Mouse (Mus musculus) hindbrain, embryonic 11.5 days (tissue): ENCODE data around the gene Gkap1. TPM values are rescaled to one million over a fixed set of nuclear protein-coding genes. Genes with fewer than 3 reads are reported as not detected.

Experiments used
- ATAC-seq: fragments of 200-750 bp; cut with Nextera tagmentation; 2 replicates; pipeline ENCODE4 v1.8.0; 2017; ENCODE audit warnings: mild to moderate bottlenecking, moderate TSS enrichment, moderate library complexity; ENCODE audit not compliant: low FRiP score
- DNase-seq: peaks from one replicate; pipeline ENCODE4 v3.0.0-alpha.2; 2015; ENCODE audit warnings: low spot score
- H3K27ac ChIP-seq: fragments of 300-500 bp; sonication (generic); 2 replicates; pipeline ENCODE4 v1.5.1; 2014; ENCODE audit warnings: mild to moderate bottlenecking, low read depth, low read length
- H3K27me3 ChIP-seq: fragments of 300-500 bp; sonication (generic); 2 replicates; pipeline ENCODE4 v1.6.1; 2014; ENCODE audit warnings: mild to moderate bottlenecking, low read length, moderate library complexity, mixed read lengths; ENCODE audit not compliant: control insufficient read depth, insufficient read depth
- H3K36me3 ChIP-seq: fragments of 300-500 bp; sonication (generic); 2 replicates; pipeline ENCODE4 v1.6.1; 2014; ENCODE audit warnings: mild to moderate bottlenecking, low read length, moderate library complexity, mixed read lengths; ENCODE audit not compliant: control insufficient read depth, insufficient read depth
- H3K4me1 ChIP-seq: fragments of 300-500 bp; sonication (generic); replicated peaks from 2 replicates; pipeline ENCODE4 v1.6.1; 2014; ENCODE audit warnings: low read length, mixed read lengths; ENCODE audit not compliant: control insufficient read depth, insufficient read depth
- H3K4me2 ChIP-seq: fragments of 300-500 bp; sonication (generic); replicated peaks from 2 replicates; pipeline ENCODE4 v1.6.1; 2014; ENCODE audit warnings: mild to moderate bottlenecking, low read depth, low read length
- H3K4me3 ChIP-seq: fragments of 300-500 bp; sonication (generic); 2 replicates; pipeline ENCODE4 v1.5.1; 2014; ENCODE audit warnings: low read depth, low read length
- H3K9ac ChIP-seq: fragments of 300-500 bp; sonication (generic); 2 replicates; pipeline ENCODE4 v1.6.1; 2014; ENCODE audit warnings: low read depth, low read length
- H3K9me3 ChIP-seq: fragments of 300-500 bp; sonication (generic); 2 replicates; pipeline ENCODE4 v1.6.1; 2016; ENCODE audit warnings: low read length; ENCODE audit not compliant: control insufficient read depth
- WGBS: fragments of 180-500 bp; shearing (Covaris S2); extraction: QIAGEN DNeasy Blood & Tissue Kit; methylation state at CpG from one replicate; pipeline ENCODE4 v1.1.7; 2014; 5-methylcytosine and 5-hydroxymethylcytosine counted together
- polyA plus RNA-seq: library from polyadenylated mRNA; unstranded; fragments of >200 nt; fragmentation: Nextera tagmentation; extraction: Ambion mirVana; gene quantifications from 2 replicates; pipeline ENCODE4 v1.2.1, GENCODE M21; 2014

Gkap1 gene
- polyA plus RNA-seq, 1 experiment from 2014 or later = 37.3 TPM

GRCm38 (mm10) chr13:58215592-58216341 is 59.7 kb downstream of the Gkap1 start, which contains the start of gene Ubqln1:
TSS of gene Ubqln1 (minus strand) at chr13:58215653.
- Histone ChIP-seq H3K9ac (peak within 1 kb of the TSS; percentile 95), H3K4me3 (peak within 1 kb of the TSS; percentile 99), H3K36me3 (no peaks in the 10 kb centered on the region), H3K9me3 (no peaks in the 10 kb centered on the region), H3K4me1 (no peaks in the 10 kb centered on the region; the same call in none of the 2 replicates), H3K27ac (peak within 1 kb of the TSS; percentile 83), H3K4me2 (peak within 1 kb of the TSS; percentile 62), H3K27me3 (no peaks in the 10 kb centered on the region)
- peak; percentile 93 for ATAC-seq
- WGBS = 5% methylated on average over 44 of the region's 62 CpGs
- DNase-seq = peak; percentile 93

GRCm38 (mm10) chr13:58215253-58215591 is 60.3 kb downstream of the Gkap1 start:
- ATAC-seq (peak; percentile 77), DNase-seq (no peak)
- Histone ChIP-seq H3K4me2 (peak overlapping the region; percentile 62), H3K27ac (peak overlapping the region; percentile 83), H3K4me3 (peak overlapping the region; percentile 99), H3K9ac (peak overlapping the region; percentile 95), H3K27me3 (no peaks in the 10 kb centered on the region), H3K36me3 (no peaks in the 10 kb centered on the region), H3K9me3 (no peaks in the 10 kb centered on the region), H3K4me1 (no peaks in the 10 kb centered on the region; the same call in none of the 2 replicates)
- WGBS = under 1% methylated on average over 42 of the region's 48 CpGs

- Histone ChIP-seq H3K4me1 (no peaks in the 10 kb centered on the region; the same call in none of the 2 replicates), H3K9ac (peak overlapping the region; percentile 95), H3K9me3 (no peaks in the 10 kb centered on the region), H3K27ac (peak overlapping the region; percentile 83), H3K4me3 (peak overlapping the region; percentile 99), H3K36me3 (no peaks in the 10 kb centered on the region), H3K27me3 (no peaks in the 10 kb centered on the region), H3K4me2 (peak overlapping the region; percentile 62)
- ATAC-seq = peak; percentile 84
- peak; percentile 29 for DNase-seq
- WGBS = 3% methylated on average over 37 of the region's 49 CpGs
Observed at GRCm38 (mm10) chr13:58214346-58215252, 60.9 kb downstream of the Gkap1 start.

GRCm38 (mm10) chr13:58213801-58214200 is 61.7 kb downstream of the Gkap1 start:
- Histone ChIP-seq H3K4me2 (peak overlapping the region; percentile 62), H3K4me1 (no peaks in the 10 kb centered on the region; the same call in none of the 2 replicates), H3K9ac (no peak overlapping the region), H3K36me3 (no peaks in the 10 kb centered on the region), H3K27ac (no peak overlapping the region), H3K4me3 (peak overlapping the region; percentile 99), H3K27me3 (no peaks in the 10 kb centered on the region), H3K9me3 (no peaks in the 10 kb centered on the region)
- WGBS = 71% methylated on average over 8 of the region's 8 CpGs
- ATAC-seq (no peak), DNase-seq (no peak)

GRCm38 (mm10) chr13:58212530-58212929 is 63.0 kb downstream of the Gkap1 start:
- no peaks in the 10 kb centered on the region for H3K9me3 ChIP-seq
- no peak for ATAC-seq
- 82% methylated on average over 2 of the region's 2 CpGs for WGBS
- H3K4me2 ChIP-seq = no peak overlapping the region
- DNase-seq = no peak
- H3K9ac ChIP-seq = no peak overlapping the region
- H3K4me1 ChIP-seq = no peaks in the 10 kb centered on the region; the same call in none of the 2 replicates
- H3K4me3 ChIP-seq = no peak overlapping the region
- H3K27ac ChIP-seq = no peak overlapping the region
- no peaks in the 10 kb centered on the region for H3K36me3 ChIP-seq
- no peaks in the 10 kb centered on the region for H3K27me3 ChIP-seq

GRCm38 (mm10) chr13:58210441-58210840 is 65.1 kb downstream of the Gkap1 start:
- no peak for ATAC-seq
- Histone ChIP-seq H3K9ac (no peak overlapping the region), H3K27ac (no peak overlapping the region), H3K4me1 (no peaks in the 10 kb centered on the region; the same call in 1 of the 2 replicates), H3K36me3 (no peaks in the 10 kb centered on the region), H3K4me2 (no peak overlapping the region), H3K9me3 (no peaks in the 10 kb centered on the region), H3K4me3 (no peak overlapping the region), H3K27me3 (no peaks in the 10 kb centered on the region)
- WGBS = 85% methylated on average over 5 of the region's 5 CpGs
- no peak for DNase-seq

GRCm38 (mm10) chr13:58206084-58206483 is 69.4 kb downstream of the Gkap1 start:
- no peaks in the 10 kb centered on the region for H3K27me3 ChIP-seq
- no peak overlapping the region for H3K4me2 ChIP-seq
- WGBS = 93% methylated on average over 4 of the region's 4 CpGs
- H3K4me3 ChIP-seq = no peak overlapping the region
- H3K9me3 ChIP-seq = no peaks in the 10 kb centered on the region
- no peaks in the 10 kb centered on the region for H3K36me3 ChIP-seq
- H3K9ac ChIP-seq = no peak overlapping the region
- no peak overlapping the region for H3K27ac ChIP-seq
- DNase-seq (no peak), ATAC-seq (no peak)
- H3K4me1 ChIP-seq = no peaks in the 10 kb centered on the region

GRCm38 (mm10) chr13:58204986-58205385 is 70.5 kb downstream of the Gkap1 start:
- WGBS = 69% methylated on average over 4 of the region's 4 CpGs
- H3K9me3 ChIP-seq = no peaks in the 10 kb centered on the region
- H3K4me3 ChIP-seq = no peak overlapping the region
- H3K4me1 ChIP-seq = no peaks in the 10 kb centered on the region
- DNase-seq (no peak), ATAC-seq (no peak)
- no peaks in the 10 kb centered on the region for H3K27me3 ChIP-seq
- H3K36me3 ChIP-seq = no peaks in the 10 kb centered on the region
- no peak overlapping the region for H3K9ac ChIP-seq
- H3K27ac ChIP-seq = no peak overlapping the region
- H3K4me2 ChIP-seq = no peak overlapping the region
